Mouse (Mus musculus): ENCODE measurements around the gene 4833420G17Rik. TPM values are rescaled to one million over a fixed set of nuclear protein-coding genes. Genes with fewer than 3 reads are reported as not detected.

The 4833420G17Rik gene
- total and polyA plus RNA-seq, 3 experiments = 26.0 to 39.1 (median 35.9) TPM

DNA sequence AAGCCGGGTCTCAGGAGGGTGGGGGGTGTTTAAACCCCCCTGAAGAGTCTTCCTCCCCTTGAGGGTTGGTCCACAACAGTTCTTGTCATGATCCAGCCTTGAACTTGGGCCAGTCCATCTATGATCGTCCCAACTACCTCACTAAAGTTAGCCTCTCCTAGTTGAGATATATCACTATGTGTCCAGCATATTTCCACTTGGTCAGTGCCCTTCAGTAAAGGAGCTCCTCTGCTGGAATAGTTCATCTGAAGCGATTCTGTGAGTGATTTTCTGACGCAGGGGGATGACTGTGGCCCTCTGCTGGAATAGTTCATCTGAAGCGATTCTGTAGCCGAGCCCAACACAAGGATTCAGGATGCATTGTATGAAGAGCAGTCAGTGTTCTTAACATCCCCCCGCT, 24.8 kb downstream of the 4833420G17Rik start:
- no peaks in the 10 kb centered on the region for H3K27me3 ChIP-seq (replicated peaks)
- H3K9me3 ChIP-seq (replicated peaks; ENCODE audit: low read length) = peaks cover 10% of the 10 kb centered on the region
- H3K4me1 ChIP-seq (ENCODE audit: control insufficient read depth in 1 of 2, insufficient read depth in 2 of 2) = no peaks in the 10 kb centered on the region
- H3K27ac ChIP-seq (ENCODE audit: insufficient read depth, low read depth) = no peak overlapping the region
- H3K9ac ChIP-seq (ENCODE audit: insufficient read depth, low read depth) = no peak overlapping the region
- no peak for TF ChIP-seq POLR2AphosphoS2 (IDR thresholded peaks at IDR 0.05; ENCODE audit: low read depth, low read length)
- no peak for TF ChIP-seq NRF1 (IDR thresholded peaks at IDR 0.05; ENCODE audit: low read depth, low read length)
- no peak overlapping the region for H3K4me3 ChIP-seq (replicated peaks in 1 of 3; ENCODE audit: low read depth in 2 of 3, low read length in 2 of 3, poor library complexity in 1 of 3)
- no peaks in the 10 kb centered on the region for H3K79me2 ChIP-seq (replicated peaks; ENCODE audit: control insufficient read depth, extremely low read depth, insufficient read depth, poor library complexity, severe bottlenecking)
- peaks cover 12 to 39% of the 10 kb centered on the region in 2 experiments for H3K36me3 ChIP-seq (replicated peaks in 1 of 2; ENCODE audit: control insufficient read depth in 1 of 2, insufficient read depth in 1 of 2, low read length in 1 of 2)
- no peak overlapping the region for H3K4me2 ChIP-seq (ENCODE audit: insufficient read depth, low read depth, poor library complexity, severe bottlenecking)
- no peak for DNase-seq (ENCODE audit: extremely low read depth)
- in situ Hi-C loops (cut with MboI; ENCODE audit: low pct_ligation_motif_present, low pct_unique_long_range_greater_than_20kb, low sequenced_read_pairs) = no loop called here
- dilution Hi-C loops (cut with MboI; ENCODE audit: extremely low pct_ligation_motif_present, extremely low pct_unique_long_range_greater_than_20kb, low sequenced_read_pairs) = no loop called here

DNA sequence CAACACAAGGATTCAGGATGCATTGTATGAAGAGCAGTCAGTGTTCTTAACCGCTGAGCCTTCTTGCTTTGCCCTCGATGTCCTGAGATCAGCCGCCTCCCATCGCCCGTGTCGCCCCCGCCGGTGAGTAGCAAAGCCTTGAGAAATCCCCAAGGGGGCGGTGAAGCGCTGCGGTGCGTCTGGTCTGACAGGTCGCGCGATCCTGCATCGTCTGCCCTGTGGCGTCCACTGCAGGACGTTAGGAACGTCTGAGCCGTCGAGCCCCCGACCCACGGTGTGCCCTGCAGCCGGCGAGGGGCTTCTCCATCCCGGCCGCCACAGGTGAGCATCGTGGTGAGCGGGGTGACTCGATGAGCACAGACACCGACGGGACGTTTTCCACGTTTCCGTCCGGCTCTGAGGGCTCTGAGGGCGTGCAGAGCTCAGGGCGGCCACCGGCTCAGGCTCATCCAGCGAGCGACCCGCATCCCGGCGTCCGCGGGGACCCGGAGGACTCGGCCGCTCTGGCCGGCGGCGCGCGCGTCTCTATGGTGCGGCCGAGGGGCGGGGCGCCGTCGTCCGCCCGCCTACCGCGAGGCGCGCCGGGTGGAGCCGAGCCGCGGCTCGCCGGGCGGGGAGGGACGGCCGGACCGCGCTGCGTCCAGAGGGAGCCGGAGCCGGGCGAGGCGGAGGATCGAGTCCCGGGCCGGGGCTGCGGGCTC, 25.5 kb downstream of the 4833420G17Rik start, which contains the start of the genes Tmem267 and 3110070M22Rik:
Gene Tmem267 (plus strand): TSS at position 160 of the 701 bp plus-strand sequence.
Gene 3110070M22Rik (minus strand): TSS at position 504 of the 701 bp plus-strand sequence.
- Histone ChIP-seq H3K27me3 (replicated peaks) (no peaks in the 10 kb centered on the region), H3K9ac (ENCODE audit: insufficient read depth, low read depth) (no peak within 1 kb of the TSS; the same call in 1 of the 2 replicates), H3K36me3 (replicated peaks in 1 of 2; ENCODE audit: control insufficient read depth in 1 of 2, insufficient read depth in 1 of 2, low read length in 1 of 2) (peaks cover 11 to 37% of the 10 kb centered on the region in 2 experiments), H3K4me3 (replicated peaks in 1 of 3; ENCODE audit: low read depth in 2 of 3, low read length in 2 of 3, poor library complexity in 1 of 3) (peak within 1 kb of the TSS; percentile 26 to 70 (median 62)), H3K27ac (ENCODE audit: insufficient read depth, low read depth) (peak within 1 kb of the TSS; percentile 47; the same call in 1 of the 2 replicates), H3K79me2 (replicated peaks; ENCODE audit: control insufficient read depth, extremely low read depth, insufficient read depth, poor library complexity, severe bottlenecking) (no peaks in the 10 kb centered on the region), H3K4me1 (ENCODE audit: control insufficient read depth in 1 of 2, insufficient read depth in 2 of 2) (no peaks in the 10 kb centered on the region), H3K9me3 (replicated peaks; ENCODE audit: low read length) (peaks cover 10% of the 10 kb centered on the region), H3K4me2 (ENCODE audit: insufficient read depth, low read depth, poor library complexity, severe bottlenecking) (no peak within 1 kb of the TSS)
- in situ Hi-C loops (cut with MboI; ENCODE audit: low pct_ligation_motif_present, low pct_unique_long_range_greater_than_20kb, low sequenced_read_pairs) (no loop called here), dilution Hi-C loops (cut with MboI; ENCODE audit: extremely low pct_ligation_motif_present, extremely low pct_unique_long_range_greater_than_20kb, low sequenced_read_pairs) (no loop called here)
- TF ChIP-seq MYC (IDR thresholded peaks at IDR 0.05; ENCODE audit: low read depth, low read length) (no peak), EP300 (IDR thresholded peaks at IDR 0.05; ENCODE audit: low read length) (no peak), NRF1 (IDR thresholded peaks at IDR 0.05; ENCODE audit: low read depth, low read length) (peak; percentile 54; the same call in 1 of the 2 replicates), CTCF (conservative IDR thresholded peaks at IDR 0.05 in 1 of 2, IDR thresholded peaks at IDR 0.05 in 1 of 2; ENCODE audit: low read depth in 2 of 2, low read length in 2 of 2) (peak in 1 of 2 experiments; percentile 38; a peak in 2 of 4 replicates), E2F4 (IDR thresholded peaks at IDR 0.05; ENCODE audit: insufficient replicate concordance, low read depth, low read length) (no peak), ZNF384 (IDR thresholded peaks at IDR 0.05; ENCODE audit: low read depth, low read length) (no peak), TCF12 (IDR thresholded peaks at IDR 0.05; ENCODE audit: low read depth, low read length) (peak; percentile 86; the same call in 1 of the 2 replicates), HCFC1 (IDR thresholded peaks at IDR 0.05; ENCODE audit: low read depth, low read length) (peak; percentile 58), NELFE (IDR thresholded peaks at IDR 0.05; ENCODE audit: low read depth, low read length) (peak; percentile 63; the same call in 1 of the 2 replicates), ZKSCAN1 (IDR thresholded peaks at IDR 0.05; ENCODE audit: borderline replicate concordance, low read depth, low read length) (no peak), JUN (IDR thresholded peaks at IDR 0.05; ENCODE audit: insufficient read depth, low read depth, low read length) (no peak), PAX5 (IDR thresholded peaks at IDR 0.05; ENCODE audit: low read length) (no peak), CHD2 (IDR thresholded peaks at IDR 0.05; ENCODE audit: low read length) (0 out of 2 replicates have a peak, but pooled peaks have one; percentile 18), SIN3A (IDR thresholded peaks at IDR 0.05; ENCODE audit: low read length) (no peak), CHD1 (IDR thresholded peaks at IDR 0.05; ENCODE audit: low read depth, low read length) (no peak), IRF4 (IDR thresholded peaks at IDR 0.05; ENCODE audit: low read depth, low read length) (no peak), MEF2A (IDR thresholded peaks at IDR 0.05; ENCODE audit: borderline replicate concordance, low read depth, low read length) (0 out of 2 replicates have a peak, but pooled peaks have one; percentile 39), MAX (IDR thresholded peaks at IDR 0.05; ENCODE audit: low read length) (no peak), MXI1 (IDR thresholded peaks at IDR 0.05; ENCODE audit: low read depth, low read length) (no peak), RCOR1 (conservative IDR thresholded peaks at IDR 0.05; ENCODE audit: low read depth, low read length) (no peak), ETS1 (conservative IDR thresholded peaks at IDR 0.05; ENCODE audit: low read depth, low read length) (no peak), BHLHE40 (IDR thresholded peaks at IDR 0.05; ENCODE audit: low read depth, low read length) (0 out of 2 replicates have a peak, but pooled peaks have one; percentile 8), GABPA (IDR thresholded peaks at IDR 0.05; ENCODE audit: insufficient replicate concordance, low read depth, low read length) (peak; percentile 11; the same call in 1 of the 2 replicates), POLR2A (IDR thresholded peaks at IDR 0.05; ENCODE audit: low read depth, low read length) (no peak), UBTF (IDR thresholded peaks at IDR 0.05; ENCODE audit: low read depth, low read length) (no peak), ELF1 (IDR thresholded peaks at IDR 0.05; ENCODE audit: low read depth, low read length) (peak; percentile 45; the same call in 1 of the 2 replicates), ZC3H11A (IDR thresholded peaks at IDR 0.05; ENCODE audit: low read depth, low read length) (no peak), KAT2A (IDR thresholded peaks at IDR 0.05; ENCODE audit: insufficient replicate concordance, low read length) (0 out of 2 replicates have a peak, but pooled peaks have one; percentile 40), MAZ (IDR thresholded peaks at IDR 0.05; ENCODE audit: low read depth, low read length) (no peak)
- peak; percentile 84 for DNase-seq (ENCODE audit: extremely low read depth)
